Mouse (Mus musculus) G1E (cell line): ENCODE measurements around the gene Ehd1.

Source experiments
- CTCF ChIP-seq: IDR thresholded peaks from 2 replicates; pipeline ENCODE4 v1.5.1; 2012; ENCODE audit warnings: low read depth, low read length, inconsistent platforms, mixed read lengths
- POLR2AphosphoS5 ChIP-seq: IDR thresholded peaks from 2 replicates; pipeline ENCODE4 v1.6.1; 2012; ENCODE audit warnings: low read depth, low read length, inconsistent platforms; ENCODE audit not compliant: insufficient replicate concordance

DNA sequence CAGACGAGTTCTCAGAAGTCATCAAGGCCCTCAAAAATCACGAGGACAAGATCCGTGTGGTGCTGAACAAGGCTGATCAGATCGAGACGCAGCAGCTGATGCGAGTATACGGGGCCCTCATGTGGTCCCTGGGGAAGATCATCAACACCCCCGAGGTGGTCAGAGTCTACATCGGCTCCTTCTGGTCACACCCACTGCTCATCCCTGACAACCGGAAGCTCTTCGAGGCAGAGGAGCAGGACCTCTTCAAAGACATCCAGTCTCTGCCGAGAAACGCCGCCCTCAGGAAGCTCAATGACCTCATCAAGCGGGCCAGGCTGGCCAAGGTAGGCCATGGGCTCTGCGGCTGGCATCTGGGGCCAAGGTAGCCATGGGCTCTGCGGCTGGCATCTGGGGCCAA lies 17.8 kb downstream of the Ehd1 start:
- TF ChIP-seq CTCF = no peak
- TF ChIP-seq POLR2AphosphoS5 = no peak
